Mouse (Mus musculus) thymus, postnatal 14 days (tissue): ENCODE measurements around the gene Gm5089.

Source experiments
- DNase-seq: peaks from one replicate; pipeline ENCODE4 v3.0.0; 2021

The Gm5089 gene

DNA sequence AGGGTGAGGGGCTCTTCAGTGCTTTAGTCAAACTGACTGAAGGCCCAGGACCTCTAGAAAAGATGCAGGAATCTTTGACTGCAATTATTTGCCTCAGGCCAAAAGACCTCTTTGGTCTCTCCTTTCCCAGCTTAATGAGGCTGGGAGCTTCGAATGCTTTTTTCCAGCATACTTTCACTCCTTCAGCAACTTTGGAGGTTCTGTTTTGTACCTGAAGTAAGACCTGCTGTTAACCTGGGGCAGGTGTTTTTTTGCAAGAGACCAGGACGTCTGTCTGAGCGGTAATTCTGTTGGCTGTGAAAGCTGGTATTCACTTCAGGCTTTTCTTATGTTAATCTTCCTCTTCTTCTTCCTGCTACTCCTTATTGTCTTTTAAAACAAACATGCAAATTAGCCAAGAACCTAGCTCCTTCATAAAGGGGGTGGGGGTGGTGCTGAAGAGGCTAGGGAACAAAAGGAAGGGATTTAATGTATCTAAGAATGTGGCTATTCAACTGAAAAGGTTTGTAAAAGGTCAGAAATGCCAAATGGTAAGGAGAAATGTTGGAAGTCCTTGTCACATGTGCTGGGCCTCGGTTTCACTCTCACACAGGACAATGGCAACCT lies 34.6 kb downstream of the Gm5089 start:
- DNase-seq: no peak

DNA sequence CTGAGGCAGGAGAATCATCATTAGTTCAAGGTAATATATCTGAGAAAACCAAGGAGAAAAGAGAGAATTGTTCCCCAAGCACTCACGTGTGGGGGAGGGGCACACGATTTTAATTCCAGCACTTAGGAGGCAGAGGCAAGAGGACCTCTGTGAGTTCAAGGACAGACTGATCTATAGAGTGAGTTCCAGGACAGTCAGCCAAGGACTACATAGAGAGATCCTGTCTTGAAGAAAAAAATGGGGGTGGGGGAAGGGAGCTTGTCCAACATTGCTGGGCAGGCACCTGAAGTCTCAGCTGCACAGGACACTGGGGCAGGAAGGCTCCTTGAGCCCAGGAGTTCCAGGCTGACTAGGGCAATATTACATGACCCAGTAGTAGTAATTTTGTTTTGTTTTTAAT lies 36.1 kb downstream of the Gm5089 start:
- no peak for DNase-seq

DNA sequence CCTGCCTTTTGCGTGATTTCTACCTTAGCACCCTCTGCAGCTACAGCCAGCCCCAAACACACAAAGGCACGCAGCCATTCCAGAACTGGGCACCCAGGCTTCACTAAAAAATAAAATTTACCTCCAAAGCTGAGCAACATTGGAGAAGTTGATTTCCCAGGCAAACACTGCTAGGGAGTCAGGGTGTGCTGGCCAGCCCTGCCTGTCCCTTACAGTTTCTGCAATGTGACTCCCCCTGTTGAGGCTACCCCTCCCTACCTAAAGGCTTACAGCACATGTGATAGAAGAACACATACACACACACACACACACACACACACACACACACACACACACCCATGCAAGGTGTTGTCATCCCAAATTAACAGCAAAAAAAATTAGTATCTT lies 37.4 kb downstream of the Gm5089 start:
- DNase-seq: no peak

DNA sequence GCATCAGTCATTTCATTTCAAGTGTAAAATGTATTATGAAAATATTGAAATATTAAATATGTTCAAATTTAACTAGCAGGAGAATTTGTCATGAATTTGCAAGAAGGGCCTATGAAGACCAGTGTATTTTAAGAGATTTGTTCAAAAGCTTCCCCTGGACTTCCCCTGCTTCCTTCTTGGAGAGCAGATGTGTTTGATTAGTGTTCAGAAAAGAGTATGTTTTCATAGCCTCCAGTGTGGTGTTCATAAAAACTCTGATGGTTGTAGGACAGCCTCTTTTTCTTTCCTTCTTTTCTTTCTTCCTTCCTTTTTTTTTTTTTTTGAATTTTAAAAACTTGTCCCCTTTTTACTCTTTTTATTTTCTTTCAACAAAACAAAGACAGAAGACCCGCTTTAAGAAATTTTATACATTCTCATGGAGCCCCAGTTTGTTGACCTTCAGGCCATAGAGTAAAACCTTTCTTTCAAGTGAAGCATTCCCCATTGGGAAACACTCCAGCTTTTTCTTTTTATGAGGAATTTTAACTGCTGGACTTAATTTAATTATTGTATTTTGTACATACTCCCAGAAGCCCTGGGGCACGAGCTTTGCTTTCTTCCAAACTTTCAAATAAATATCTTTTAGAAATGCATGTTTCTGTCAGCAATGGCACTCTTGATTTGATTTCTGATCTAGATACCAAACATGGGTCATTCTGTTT lies 37.9 kb downstream of the Gm5089 start:
- DNase-seq: no peak

DNA sequence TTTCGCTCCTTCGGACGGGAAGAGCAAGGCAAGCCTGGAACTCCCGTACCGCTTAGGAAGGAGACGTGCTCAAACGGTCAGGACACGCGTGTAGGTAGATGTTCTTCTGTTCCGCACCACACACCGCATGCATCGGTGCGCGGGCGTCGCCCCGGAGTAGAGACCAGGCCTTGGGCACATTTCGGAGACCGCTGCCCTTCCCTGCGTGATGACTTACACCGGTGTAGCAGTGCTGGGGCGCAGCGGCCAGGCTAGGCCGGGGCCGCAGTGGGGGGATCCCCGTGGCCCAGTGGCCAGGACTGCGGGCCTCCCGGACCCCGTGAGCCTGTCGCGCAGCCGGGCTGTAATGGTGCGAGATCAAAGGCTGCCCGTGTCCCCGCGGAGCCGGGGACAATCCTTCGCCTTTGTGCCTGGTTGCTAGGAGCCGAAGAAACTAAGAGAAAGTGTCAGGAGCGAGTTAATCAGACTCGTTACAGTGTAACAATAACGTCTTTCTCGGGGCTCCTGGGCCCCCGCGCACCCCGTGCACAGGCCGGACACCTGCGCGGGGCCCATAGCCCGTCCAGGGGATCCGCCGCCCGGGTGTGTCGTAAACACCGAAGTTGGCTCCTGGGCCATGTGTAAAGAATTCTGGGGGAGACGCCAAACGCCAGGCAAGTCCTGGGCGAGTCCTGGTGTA lies 44.2 kb downstream of the Gm5089 start:
- DNase-seq: no peak

DNA sequence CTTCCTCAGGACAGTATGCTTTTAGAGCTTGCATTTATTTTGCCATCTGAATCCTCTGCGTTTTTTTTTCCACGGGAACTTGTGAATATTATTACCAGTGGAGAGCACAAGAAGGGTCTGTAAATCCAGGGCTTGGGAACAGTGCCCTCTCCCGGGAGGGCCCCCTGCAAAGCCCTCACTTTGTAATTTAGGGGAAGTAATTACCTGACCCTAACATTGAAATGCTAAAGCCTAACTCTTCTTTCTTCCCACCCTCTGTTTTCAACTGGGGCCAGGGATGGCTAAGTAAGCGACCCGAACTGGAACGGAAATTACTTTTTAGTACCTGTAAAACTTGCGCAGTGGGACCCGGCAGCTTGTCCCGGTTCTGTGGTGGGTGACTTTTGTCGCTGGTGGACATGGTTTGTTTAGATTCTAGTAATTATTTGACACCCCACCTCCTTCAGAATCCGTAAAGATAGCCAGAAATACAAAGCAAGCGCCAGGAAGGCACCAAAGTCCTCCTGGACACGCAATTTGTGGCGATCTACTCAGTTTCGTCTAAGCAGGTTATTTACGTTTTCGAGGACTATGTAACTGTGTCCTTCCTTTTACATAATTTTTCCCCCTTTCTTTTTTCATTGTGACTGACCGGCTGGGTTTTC lies 44.9 kb downstream of the Gm5089 start:
- no peak for DNase-seq

DNA sequence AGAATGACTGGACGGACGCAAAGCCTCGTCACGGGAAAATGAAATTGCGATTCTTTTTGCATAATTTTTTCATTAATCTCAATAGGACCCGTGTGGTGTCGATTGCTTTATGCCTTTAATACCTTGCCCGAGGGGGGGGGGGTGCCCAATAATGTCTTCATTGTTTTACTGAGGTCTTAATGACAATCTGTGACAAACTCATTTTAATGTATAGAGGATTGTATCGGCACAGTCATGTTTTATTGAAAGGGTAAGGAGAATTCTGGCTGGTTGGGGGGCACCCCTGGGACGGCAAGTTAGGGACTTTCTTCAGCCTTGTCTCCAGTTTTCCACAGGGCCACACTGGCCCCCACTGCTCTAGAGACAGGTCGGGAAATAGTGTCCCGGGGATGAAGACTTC lies 45.7 kb downstream of the Gm5089 start:
- no peak for DNase-seq

DNA sequence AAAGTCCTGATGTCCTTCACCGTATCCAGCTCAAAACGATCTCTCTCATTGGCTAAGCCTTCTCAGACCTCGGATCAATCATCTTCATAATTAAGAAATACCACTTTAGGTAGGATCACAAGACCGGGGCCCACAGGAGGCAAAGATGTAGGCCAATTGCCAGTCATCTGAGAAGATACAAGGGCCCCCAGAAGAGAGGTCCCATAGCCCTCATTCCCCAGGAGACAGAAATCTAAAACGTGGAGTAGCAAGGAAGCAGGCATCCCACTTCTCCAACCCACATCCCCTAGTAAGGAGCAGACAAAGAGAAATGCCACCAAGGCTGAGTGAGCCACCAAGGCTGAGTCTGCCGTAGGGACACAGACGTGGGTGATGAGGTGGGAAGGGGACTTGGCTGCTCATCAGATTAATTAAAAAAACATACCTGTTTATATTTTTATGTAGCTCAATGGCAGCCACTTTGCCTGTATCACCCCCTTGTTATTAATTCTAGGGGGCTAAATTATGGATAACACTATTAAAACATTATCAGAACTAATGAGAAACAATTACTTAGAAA lies 46.2 kb downstream of the Gm5089 start:
- DNase-seq: no peak

DNA sequence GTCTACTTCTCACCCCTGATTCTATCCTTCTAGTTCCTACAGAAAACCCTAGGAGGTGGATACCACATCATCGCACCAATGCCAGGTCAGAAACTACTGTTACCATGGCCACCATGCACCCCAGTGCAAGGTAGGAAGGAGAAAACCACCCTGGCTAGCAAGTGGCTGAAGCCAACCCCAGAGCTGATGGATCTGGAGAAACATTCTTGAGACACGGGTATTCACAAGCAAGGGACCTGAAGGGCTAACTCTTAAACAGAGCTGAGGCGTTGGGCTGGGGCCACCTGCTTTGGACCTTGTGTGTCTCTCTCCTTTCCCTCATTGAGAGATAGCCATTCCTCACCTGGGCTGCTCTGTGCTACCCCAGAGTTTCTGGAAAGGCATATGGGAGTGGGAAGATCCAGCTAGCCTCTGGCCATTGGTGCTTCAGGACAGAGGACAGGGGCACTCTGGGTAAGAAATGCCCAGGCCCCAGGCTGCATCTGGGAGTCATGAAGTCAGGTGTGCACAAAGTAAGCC lies 47.4 kb downstream of the Gm5089 start:
- DNase-seq: no peak

DNA sequence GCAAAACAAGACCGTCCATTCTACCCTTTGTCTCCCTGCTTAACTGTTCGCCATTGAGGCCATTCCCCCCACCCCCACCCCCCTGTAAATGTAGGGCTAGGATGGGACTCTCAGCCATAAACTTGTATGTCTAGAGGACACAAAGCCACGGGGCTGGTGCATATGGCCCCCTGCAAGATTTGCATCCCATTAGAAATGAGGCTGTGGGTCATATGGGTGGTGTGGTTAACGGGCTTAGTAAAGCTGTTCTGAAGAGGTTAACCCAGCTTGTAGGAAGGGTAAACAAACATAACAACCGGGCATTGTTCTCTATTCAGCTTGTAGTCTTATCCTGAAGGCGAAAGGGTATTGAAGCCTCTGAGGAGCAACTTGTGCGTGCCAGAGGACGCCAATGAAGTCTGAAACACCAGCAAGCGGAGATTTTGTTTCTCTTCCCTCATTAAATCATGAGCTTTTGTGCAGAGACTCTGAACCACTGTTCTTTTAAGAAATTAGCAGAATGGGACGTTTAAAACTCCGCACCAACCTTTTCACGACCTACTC lies 48.1 kb downstream of the Gm5089 start:
- DNase-seq: no peak

DNA sequence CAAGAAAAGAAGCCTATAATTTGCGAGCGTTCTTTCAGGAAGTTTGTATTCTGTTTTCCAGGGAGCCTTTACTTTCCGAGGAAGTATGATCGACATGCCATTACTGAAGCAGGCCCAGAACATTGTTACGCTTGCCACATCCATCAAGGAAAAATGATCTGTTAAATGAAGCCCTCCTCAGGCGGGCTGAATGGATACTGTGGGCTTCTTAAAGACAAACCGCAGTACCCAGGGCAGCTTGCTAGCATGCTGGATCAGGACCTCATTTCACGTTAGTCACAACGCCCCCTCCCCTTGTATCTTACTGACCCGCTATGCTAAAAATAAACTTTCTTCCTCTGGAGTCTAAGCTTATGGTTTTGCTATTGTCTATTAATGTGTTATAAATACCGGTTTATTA lies 49.0 kb downstream of the Gm5089 start:
- no peak for DNase-seq

DNA sequence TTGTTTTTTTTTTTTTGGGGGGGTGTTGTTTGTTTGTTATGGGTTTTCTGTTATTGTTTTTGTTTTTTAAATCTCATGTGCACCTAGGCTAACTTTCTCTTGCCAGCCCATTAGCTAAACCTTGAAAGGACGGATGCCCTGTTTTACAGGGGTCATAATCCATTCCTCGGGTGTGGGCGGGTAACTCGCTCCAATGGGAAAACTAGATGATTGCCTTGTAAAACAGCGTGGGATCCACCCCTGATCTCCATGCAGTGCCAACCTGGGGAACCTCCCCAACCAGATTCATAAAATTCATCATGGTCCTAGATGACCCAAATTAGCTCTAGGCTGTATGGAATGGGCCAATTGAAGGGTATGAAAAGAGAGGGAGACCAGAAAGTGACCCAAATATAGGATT lies 51.0 kb downstream of the Gm5089 start:
- no peak for DNase-seq

DNA sequence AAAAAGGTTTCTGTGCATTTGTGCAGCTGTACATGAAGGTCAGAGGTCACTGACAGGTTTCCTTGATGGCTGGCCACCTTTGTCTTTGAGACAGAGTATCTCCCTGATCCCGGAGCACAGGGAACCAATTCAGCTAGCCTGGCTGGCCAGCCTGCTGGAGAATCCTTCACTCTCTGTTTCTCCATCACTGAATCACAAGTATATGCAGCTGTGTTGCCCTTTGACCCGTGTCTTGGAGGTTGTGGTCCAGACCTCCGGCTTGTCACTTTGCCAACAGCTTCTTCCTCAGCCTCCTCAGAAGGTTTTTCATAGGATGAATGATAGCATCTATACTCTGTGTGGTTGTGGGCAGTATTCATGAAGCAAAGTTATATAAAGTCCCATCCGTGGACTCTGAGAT lies 52.2 kb downstream of the Gm5089 start:
- DNase-seq: no peak

DNA sequence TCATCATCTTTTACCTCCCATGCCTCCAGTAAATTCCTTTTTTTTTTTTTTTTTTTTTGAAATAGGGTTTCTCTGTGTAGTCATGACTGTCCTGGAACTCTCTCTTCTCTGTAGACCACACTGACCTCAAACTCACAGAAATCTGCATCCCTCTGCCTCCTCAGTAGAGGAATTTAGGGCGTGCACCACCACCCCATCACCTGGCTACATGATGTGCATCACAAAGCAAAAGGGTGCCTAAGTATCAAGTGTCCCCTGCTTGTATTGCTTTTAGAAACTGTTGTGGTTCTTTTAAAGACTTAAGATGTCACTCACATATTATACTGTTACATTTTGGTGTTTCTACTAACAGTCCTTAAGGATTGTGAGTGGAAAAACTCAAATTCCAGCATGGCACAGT lies 57.8 kb downstream of the Gm5089 start:
- DNase-seq: no peak

DNA sequence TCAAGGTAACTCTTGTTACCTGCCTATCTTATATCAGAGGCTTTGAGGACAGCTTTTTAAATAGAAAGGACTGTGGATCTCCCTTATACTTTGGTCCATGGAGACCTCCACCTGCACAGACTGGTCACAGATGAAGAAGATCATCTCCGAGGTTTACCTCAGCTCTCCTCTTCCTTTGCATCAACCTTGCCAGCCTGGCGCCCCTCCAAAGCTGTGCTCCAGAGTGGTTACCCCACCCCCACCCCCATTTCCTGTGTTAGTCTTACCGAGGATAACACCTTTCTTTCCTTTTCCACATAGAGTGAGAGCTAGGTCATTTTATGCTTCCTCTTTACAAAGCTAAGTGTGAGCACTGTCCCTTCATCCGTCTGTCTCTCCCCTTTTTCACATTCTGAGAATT lies 60.0 kb downstream of the Gm5089 start:
- DNase-seq: peak; percentile 7

DNA sequence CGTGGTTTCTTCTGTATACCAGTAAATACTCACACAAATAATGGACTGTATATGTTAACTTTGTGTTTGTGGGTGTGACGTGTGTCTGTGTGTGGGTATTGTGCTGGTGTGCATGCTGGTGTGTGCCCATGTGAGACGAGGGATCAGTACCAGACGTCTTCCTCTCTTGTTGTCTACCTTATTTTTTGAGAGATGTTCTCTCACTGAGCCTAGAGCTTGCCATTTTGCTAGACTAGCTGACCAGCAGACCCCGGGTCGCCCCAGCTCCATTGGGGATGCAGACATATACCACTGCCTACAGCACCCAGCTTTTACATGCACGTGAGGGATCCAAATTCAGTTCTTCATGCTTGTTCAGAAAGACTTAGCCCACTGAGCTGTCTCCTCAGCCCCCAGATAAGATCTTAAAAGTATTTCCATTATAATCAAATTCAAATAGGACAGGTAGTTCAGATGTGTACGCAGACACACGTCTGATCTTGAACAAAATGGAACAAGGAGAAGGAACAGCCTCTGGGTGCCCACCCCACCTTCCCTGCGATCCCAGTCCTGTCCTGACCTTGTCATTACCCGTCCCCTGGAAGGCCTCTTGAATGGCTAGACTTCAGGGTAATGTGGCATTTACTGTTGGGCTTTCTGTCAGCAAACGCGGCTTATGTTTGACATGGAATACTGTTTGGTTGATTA lies 61.1 kb downstream of the Gm5089 start:
- DNase-seq: no peak

DNA sequence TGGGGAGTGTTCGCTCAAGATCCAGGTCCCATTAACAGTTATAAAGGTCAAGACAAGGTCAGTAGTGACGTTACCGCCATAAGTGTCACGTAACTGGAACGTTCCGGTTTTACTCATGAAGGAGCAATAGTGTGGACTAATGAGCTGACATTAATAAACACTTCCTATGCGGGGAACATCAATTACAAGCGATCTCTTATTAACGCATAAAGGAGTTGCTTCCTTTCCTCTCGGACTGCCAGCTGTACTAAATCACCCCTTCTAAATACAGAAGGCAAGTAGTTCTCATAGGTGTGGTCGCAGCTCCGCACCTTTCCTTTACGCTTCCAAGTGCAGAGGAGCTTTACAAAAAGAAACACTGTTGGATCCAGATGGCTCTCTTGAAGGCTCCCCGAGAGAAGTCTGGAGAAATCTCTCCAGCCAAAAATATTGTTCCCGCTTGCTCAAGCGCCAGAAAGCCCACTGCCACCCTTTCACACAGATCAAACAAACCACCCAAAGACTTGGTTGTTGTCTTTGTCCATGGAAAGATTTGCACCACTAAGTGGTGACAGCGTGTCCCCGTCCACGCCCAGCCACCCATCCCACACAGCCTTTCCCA lies 62.4 kb downstream of the Gm5089 start:
- no peak for DNase-seq

DNA sequence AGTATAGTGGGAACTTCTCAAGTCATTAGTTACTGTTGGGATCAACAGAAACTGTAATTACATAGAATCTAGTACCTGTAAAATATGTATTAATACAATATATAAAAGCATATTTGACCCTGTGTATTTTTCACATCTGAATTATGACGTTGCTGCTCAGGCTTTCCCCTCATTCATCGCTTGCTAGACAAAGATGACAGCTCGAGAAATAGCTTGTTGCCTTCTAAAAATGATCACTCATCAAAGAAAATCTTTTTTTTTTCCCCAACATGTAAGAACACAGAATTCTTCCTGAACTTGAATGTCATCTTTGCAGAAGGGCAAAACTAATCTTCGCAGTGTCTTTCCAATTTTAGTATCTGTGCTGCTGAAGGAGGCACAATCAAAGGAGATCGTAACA lies 63.1 kb downstream of the Gm5089 start:
- DNase-seq: no peak

DNA sequence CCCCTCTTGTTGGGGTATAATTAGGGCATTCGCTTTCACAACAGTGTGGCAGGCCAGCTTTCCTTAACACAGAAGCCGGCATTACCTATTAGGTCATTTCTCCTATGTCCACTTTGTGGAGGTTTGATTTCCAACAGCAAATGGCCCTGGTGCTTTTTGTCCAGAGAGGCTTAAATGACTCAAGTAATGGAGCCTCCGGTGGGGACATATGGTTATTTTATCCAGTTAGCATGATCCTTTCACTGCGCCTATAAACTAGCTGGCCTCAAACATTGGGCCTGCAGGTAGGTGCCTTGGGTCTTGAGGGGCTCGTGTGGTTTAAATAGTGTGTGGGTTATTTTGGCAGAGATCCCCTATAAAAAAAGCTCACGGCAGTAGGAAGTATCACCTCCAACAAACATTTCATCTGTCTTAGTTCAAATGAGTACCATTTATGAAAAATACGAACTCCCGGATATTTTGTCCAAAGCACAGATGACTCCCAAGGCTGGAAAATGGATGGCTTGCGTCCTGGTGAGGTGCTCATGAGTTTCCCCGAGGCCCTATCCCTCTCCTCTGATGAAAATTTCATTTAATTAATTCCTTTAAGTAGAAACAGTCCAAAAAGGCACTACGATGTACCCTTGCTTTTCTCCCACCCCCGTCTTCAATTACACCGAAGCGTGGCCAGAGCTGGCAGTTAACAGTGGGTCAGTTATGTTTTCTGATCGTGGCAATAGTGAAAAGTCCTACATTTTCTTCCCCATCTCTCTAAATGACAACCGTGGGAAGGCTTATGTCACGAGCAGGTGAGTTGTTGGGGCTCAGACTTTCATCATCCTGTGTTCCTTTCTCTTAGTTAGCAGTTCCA lies 64.4 kb downstream of the Gm5089 start:
- DNase-seq: no peak

DNA sequence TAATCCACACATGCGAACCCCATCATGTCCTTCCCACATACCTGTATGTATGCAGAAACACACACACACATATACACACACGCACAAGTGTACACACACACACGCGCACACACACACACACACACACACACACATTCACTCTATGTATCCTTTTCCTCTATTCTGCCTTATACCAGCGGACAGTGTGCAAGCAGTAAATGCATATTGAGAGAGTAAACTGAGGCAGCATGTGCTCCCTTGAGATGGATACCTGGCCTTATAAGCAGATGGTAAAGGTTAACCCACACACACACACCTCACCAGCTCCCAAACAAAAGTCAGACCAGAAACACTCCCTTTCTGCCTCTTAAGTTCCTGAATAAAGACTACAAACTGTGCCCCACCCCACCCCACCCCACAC lies 65.2 kb downstream of the Gm5089 start:
- no peak for DNase-seq

DNA sequence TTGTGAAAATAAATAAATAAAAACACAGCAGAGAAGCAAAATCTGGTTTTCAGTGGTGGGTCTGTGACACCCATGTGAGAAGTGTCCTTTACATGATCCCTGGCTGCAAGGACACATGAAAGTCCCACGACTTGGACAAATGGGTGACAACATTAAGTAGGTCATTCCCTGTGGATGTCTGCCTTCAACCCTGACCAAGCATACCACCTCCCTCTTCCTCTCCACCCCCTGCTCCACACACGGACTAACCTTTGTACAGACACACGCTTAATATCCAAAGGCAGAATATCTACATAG lies 65.7 kb downstream of the Gm5089 start:
- no peak for DNase-seq
